Mouse (Mus musculus): ENCODE measurements at regions not wholly inside any gene's neighbourhood (a gene's known extent, or its start where the extent isn't known, plus 50 kb on each side); places are given as distances from the start of the nearest gene placed in this dataset.

- Histone ChIP-seq H3K4me1 (no peaks in the 10 kb centered on the region), H3K9ac (no peak overlapping the region), H3K27me3 (no peaks in the 10 kb centered on the region), H3K9me3 (no peaks in the 10 kb centered on the region), H3K4me2 (no peak overlapping the region), H3K36me3 (no peaks in the 10 kb centered on the region), H3K4me3 (no peak overlapping the region), H3K27ac (no peak overlapping the region)
- WGBS: 75% methylated on average over 4 of the region's 4 CpGs
- no peak for ATAC-seq (ENCODE audit: insufficient number of reproducible peaks, insufficient read depth, low FRiP score, low TSS enrichment, low read depth)
Measured at GRCm38 (mm10) chr8:41771729-41772128, 354.9 kb upstream of the Frg1 start.

- WGBS: 83% methylated on average over 1 of the region's 1 CpGs
- H3K9ac ChIP-seq: no peak overlapping the region
- no peak for ATAC-seq (ENCODE audit: insufficient number of reproducible peaks, insufficient read depth, low FRiP score, low TSS enrichment, low read depth)
- H3K36me3 ChIP-seq: no peaks in the 10 kb centered on the region
- H3K9me3 ChIP-seq: no peaks in the 10 kb centered on the region
- no peak overlapping the region for H3K4me2 ChIP-seq
- H3K27me3 ChIP-seq: no peaks in the 10 kb centered on the region
- no peak overlapping the region for H3K4me3 ChIP-seq
- no peaks in the 10 kb centered on the region for H3K4me1 ChIP-seq
- H3K27ac ChIP-seq: no peak overlapping the region
Measured at GRCm38 (mm10) chr8:41753481-41753880, 336.6 kb upstream of the Frg1 start.

- Histone ChIP-seq H3K4me3 (no peak overlapping the region), H3K27me3 (no peaks in the 10 kb centered on the region), H3K27ac (no peak overlapping the region), H3K4me1 (no peaks in the 10 kb centered on the region), H3K4me2 (no peak overlapping the region), H3K9ac (no peak overlapping the region), H3K36me3 (no peaks in the 10 kb centered on the region), H3K9me3 (no peaks in the 10 kb centered on the region)
- WGBS: 78% methylated on average over 2 of the region's 2 CpGs
- ATAC-seq (ENCODE audit: insufficient number of reproducible peaks, insufficient read depth, low FRiP score, low TSS enrichment, low read depth): no peak
Measured at GRCm38 (mm10) chr8:41752641-41753040, 335.8 kb upstream of the Frg1 start.

GRCm38 (mm10) chr8:41747024-41747423 lies 330.1 kb upstream of the Frg1 start:
- no peak for ATAC-seq (ENCODE audit: insufficient number of reproducible peaks, insufficient read depth, low FRiP score, low TSS enrichment, low read depth)
- Histone ChIP-seq H3K27ac (no peak overlapping the region), H3K4me3 (no peak overlapping the region), H3K27me3 (no peaks in the 10 kb centered on the region), H3K4me2 (no peak overlapping the region), H3K4me1 (no peaks in the 10 kb centered on the region), H3K36me3 (no peaks in the 10 kb centered on the region), H3K9ac (no peak overlapping the region), H3K9me3 (no peaks in the 10 kb centered on the region)
- 88% methylated on average over 6 of the region's 6 CpGs for WGBS

- H3K9ac ChIP-seq: no peak overlapping the region
Measured at GRCm38 (mm10) chr8:41742796-41743670, 326.2 kb upstream of the Frg1 start.

GRCm38 (mm10) chr8:41717002-41717401 lies 300.1 kb upstream of the Frg1 start:
- 85% methylated on average over 3 of the region's 3 CpGs for whole genome bisulfite sequencing
- Histone ChIP-seq H3K27ac (no peak overlapping the region), H3K4me3 (no peak overlapping the region), H3K9ac (no peak overlapping the region), H3K36me3 (no peaks in the 10 kb centered on the region), H3K4me2 (no peak overlapping the region), H3K9me3 (no peaks in the 10 kb centered on the region), H3K4me1 (peaks cover 6% of the 10 kb centered on the region), H3K27me3 (no peaks in the 10 kb centered on the region)
- ATAC-seq (ENCODE audit: insufficient number of reproducible peaks, insufficient read depth, low FRiP score, low TSS enrichment, low read depth): no peak

More at GRCm38 (mm10) chr8:41742796-41743670, 326.2 kb upstream of the Frg1 start:
- no peak overlapping the region for H3K4me2 ChIP-seq
- no peaks in the 10 kb centered on the region for H3K9me3 ChIP-seq
- H3K4me3 ChIP-seq: no peak overlapping the region
- no peaks in the 10 kb centered on the region for H3K4me1 ChIP-seq
- H3K36me3 ChIP-seq: no peaks in the 10 kb centered on the region
- no peak for ATAC-seq (ENCODE audit: insufficient number of reproducible peaks, insufficient read depth, low FRiP score, low TSS enrichment, low read depth)
- no peak overlapping the region for H3K27ac ChIP-seq
- 70% methylated on average over 11 of the region's 11 CpGs for WGBS
- no peaks in the 10 kb centered on the region for H3K27me3 ChIP-seq

- Histone ChIP-seq H3K9me3 (no peaks in the 10 kb centered on the region), H3K4me3 (no peak overlapping the region), H3K27ac (peak overlapping the region; percentile 73), H3K36me3 (no peaks in the 10 kb centered on the region), H3K27me3 (no peaks in the 10 kb centered on the region), H3K4me1 (peaks cover 6% of the 10 kb centered on the region), H3K4me2 (no peak overlapping the region), H3K9ac (no peak overlapping the region)
- peak; percentile 79 for ATAC-seq (ENCODE audit: insufficient number of reproducible peaks, insufficient read depth, low FRiP score, low TSS enrichment, low read depth)
- WGBS: 55% methylated on average over 4 of the region's 4 CpGs
Measured at GRCm38 (mm10) chr8:41713634-41714330, 296.9 kb upstream of the Frg1 start.

- no peak overlapping the region for H3K27ac ChIP-seq
- H3K9me3 ChIP-seq: no peaks in the 10 kb centered on the region
- H3K36me3 ChIP-seq: no peaks in the 10 kb centered on the region
- H3K9ac ChIP-seq: no peak overlapping the region
- H3K4me3 ChIP-seq: no peak overlapping the region
- H3K4me1 ChIP-seq: no peaks in the 10 kb centered on the region
- H3K27me3 ChIP-seq: no peaks in the 10 kb centered on the region
- ATAC-seq (ENCODE audit: insufficient number of reproducible peaks, insufficient read depth, low FRiP score, low TSS enrichment, low read depth): no peak
- H3K4me2 ChIP-seq: no peak overlapping the region
- 50% methylated on average over 9 of the region's 9 CpGs for WGBS
Measured at GRCm38 (mm10) chr8:41703927-41704924, 287.4 kb upstream of the Frg1 start.
